Mouse (Mus musculus): ENCODE data around the gene Cblc. TPM values are rescaled to one million over a fixed set of nuclear protein-coding genes. Genes with fewer than 3 reads are reported as not detected.
A peak's percentile ranks its signal among the peaks of the same experiment; 100 is the strongest.

Gene Cblc
- polyA plus RNA-seq, 1 experiment, result not detected

- no peak for TF ChIP-seq GATA1 (IDR thresholded peaks at IDR 0.05; ENCODE audit: borderline replicate concordance, low read length)
- no peak for TF ChIP-seq FLI1 (IDR thresholded peaks at IDR 0.05; ENCODE audit: low read length)
- no peak overlapping the region for H3K4me3 ChIP-seq (replicated peaks)
- peaks cover 12% of the 10 kb centered on the region; the same call in 1 of the 2 replicates for H3K9me3 ChIP-seq
- H3K4me1 ChIP-seq, result peaks cover 20% of the 10 kb centered on the region
- peaks cover 70% of the 10 kb centered on the region for H3K27me3 ChIP-seq (replicated peaks)
- no peaks in the 10 kb centered on the region for H3K36me3 ChIP-seq (replicated peaks; ENCODE audit: low read length)
These were observed 10.6 kb downstream of the Cblc start for GRCm38 (mm10) chr7:19785874-19786458.

- H3K4me3 ChIP-seq (replicated peaks), result no peak overlapping the region
- H3K9me3 ChIP-seq, result peaks cover 14% of the 10 kb centered on the region
- no peaks in the 10 kb centered on the region for H3K36me3 ChIP-seq (replicated peaks; ENCODE audit: low read length)
- peaks cover 11% of the 10 kb centered on the region for H3K4me1 ChIP-seq
- H3K27me3 ChIP-seq (replicated peaks), result peaks cover 60% of the 10 kb centered on the region
- TF ChIP-seq GATA1 (IDR thresholded peaks at IDR 0.05; ENCODE audit: borderline replicate concordance, low read length) (no peak), FLI1 (IDR thresholded peaks at IDR 0.05; ENCODE audit: low read length) (no peak)
These were observed 11.7 kb downstream of the Cblc start for GRCm38 (mm10) chr7:19784764-19785535.

DNA sequence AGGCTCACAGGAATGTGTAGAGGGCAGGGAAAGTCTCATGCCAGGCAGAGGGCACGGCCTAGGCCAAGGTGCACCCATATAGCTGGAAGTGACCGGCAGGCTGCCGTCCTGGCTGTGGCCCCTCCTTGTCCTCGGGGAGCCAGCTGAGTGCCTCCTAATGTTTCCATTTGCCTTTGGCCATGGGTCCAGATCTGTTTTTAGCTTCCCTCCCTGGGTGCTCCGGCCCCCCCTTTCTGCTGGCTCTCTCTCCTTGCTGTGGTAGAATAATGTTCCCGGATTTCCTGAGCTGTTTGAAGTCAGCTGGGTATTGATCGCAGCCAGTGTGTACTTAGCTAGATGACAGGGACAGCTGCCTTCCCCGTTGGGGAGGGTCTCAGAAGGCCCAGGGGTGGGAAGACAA is 13.0 kb downstream of the Cblc start:
- H3K27me3 ChIP-seq (replicated peaks), result peaks cover 51% of the 10 kb centered on the region
- no peak for TF ChIP-seq FLI1 (IDR thresholded peaks at IDR 0.05; ENCODE audit: low read length)
- no peak for TF ChIP-seq GATA1 (IDR thresholded peaks at IDR 0.05; ENCODE audit: borderline replicate concordance, low read length)
- no peak overlapping the region for H3K4me3 ChIP-seq (replicated peaks)
- H3K9me3 ChIP-seq, result peaks cover 19% of the 10 kb centered on the region
- no peaks in the 10 kb centered on the region for H3K36me3 ChIP-seq (replicated peaks; ENCODE audit: low read length)
- H3K4me1 ChIP-seq, result peaks cover 6% of the 10 kb centered on the region; the same call in 1 of the 2 replicates

DNA sequence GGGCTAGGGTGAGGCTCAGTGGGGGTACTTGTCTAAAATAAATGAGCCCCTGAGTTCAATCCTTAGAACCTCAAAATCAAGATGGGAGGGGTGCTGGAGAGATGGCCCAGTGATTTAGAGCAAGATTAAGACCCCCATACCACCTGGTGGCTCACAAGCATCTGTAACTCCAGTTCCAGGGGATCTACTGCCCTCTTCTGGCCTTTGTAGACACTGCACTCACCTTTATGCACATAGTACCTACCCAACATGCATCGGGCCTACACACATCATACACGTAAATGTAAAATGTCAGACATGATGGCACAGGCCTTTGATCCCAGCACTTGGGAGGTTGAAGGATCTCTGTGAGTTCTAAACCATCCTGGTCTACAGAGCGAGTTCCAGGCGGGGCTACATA is 14.0 kb downstream of the Cblc start:
- H3K9me3 ChIP-seq, result peaks cover 15% of the 10 kb centered on the region
- H3K27me3 ChIP-seq (replicated peaks), result peaks cover 45% of the 10 kb centered on the region
- H3K4me3 ChIP-seq (replicated peaks), result no peak overlapping the region
- no peak for TF ChIP-seq FLI1 (IDR thresholded peaks at IDR 0.05; ENCODE audit: low read length)
- TF ChIP-seq GATA1 (IDR thresholded peaks at IDR 0.05; ENCODE audit: borderline replicate concordance, low read length), result no peak
- H3K4me1 ChIP-seq, result peaks cover 6% of the 10 kb centered on the region; the same call in 1 of the 2 replicates
- H3K36me3 ChIP-seq (replicated peaks; ENCODE audit: low read length), result no peaks in the 10 kb centered on the region

GRCm38 (mm10) chr7:19781741-19782140 is 14.9 kb downstream of the Cblc start:
- peaks cover 4% of the 10 kb centered on the region; the same call in 1 of the 2 replicates for H3K4me1 ChIP-seq
- peaks cover 17% of the 10 kb centered on the region for H3K9me3 ChIP-seq
- H3K36me3 ChIP-seq (replicated peaks; ENCODE audit: low read length), result no peaks in the 10 kb centered on the region
- no peak overlapping the region for H3K4me3 ChIP-seq (replicated peaks)
- TF ChIP-seq FLI1 (IDR thresholded peaks at IDR 0.05; ENCODE audit: low read length), result no peak
- TF ChIP-seq GATA1 (IDR thresholded peaks at IDR 0.05; ENCODE audit: borderline replicate concordance, low read length), result no peak
- peaks cover 45% of the 10 kb centered on the region for H3K27me3 ChIP-seq (replicated peaks)

DNA sequence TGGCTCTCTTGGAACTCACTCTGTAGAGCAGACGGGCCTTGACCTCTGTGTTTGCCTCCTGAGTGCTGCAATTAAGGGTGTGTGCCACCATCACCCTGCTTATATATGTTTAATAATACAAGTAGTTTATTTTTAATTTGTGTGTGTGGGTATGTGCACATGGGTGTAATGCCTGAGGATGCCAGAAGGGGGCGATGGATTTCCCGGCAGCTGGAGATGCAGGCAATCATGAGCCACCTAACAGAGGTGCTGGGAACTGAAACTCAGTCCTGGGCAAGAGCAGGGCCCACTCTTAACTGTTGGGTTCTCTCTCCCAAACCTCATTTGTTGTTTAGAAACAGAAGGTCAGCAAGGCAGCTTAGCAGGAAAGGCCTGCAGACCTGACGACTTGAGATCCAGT is 16.7 kb downstream of the Cblc start:
- Histone ChIP-seq H3K4me3 (replicated peaks) (no peak overlapping the region), H3K27me3 (replicated peaks) (peaks cover 42% of the 10 kb centered on the region), H3K9me3 (peaks cover 24% of the 10 kb centered on the region), H3K36me3 (replicated peaks; ENCODE audit: low read length) (no peaks in the 10 kb centered on the region), H3K4me1 (peaks cover 4% of the 10 kb centered on the region; the same call in 1 of the 2 replicates)
- TF ChIP-seq FLI1 (IDR thresholded peaks at IDR 0.05; ENCODE audit: low read length), result no peak
- no peak for TF ChIP-seq GATA1 (IDR thresholded peaks at IDR 0.05; ENCODE audit: borderline replicate concordance, low read length)

DNA sequence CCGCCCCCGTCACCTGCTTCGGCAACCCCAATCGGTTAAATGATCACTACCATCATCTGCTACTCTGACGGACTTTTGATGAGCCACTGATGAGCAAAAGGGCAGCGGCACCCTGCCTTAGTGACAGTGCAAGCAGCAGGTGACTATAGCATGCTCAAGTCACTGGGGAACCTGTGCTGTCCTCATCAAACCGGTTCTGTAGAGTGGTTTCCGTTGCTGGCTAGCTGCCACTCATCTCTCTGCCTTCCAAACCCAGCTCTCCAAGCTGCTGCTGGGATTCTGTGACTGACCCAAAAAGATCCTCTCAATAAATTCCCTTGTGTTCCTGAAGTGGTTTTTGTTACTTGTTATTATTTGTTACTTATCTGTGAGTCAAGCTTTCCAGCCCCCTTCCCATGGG is 18.0 kb downstream of the Cblc start:
- Histone ChIP-seq H3K4me3 (replicated peaks) (no peak overlapping the region), H3K27me3 (replicated peaks) (peaks cover 40% of the 10 kb centered on the region)
- TF ChIP-seq GATA1 (IDR thresholded peaks at IDR 0.05; ENCODE audit: borderline replicate concordance, low read length) (no peak), FLI1 (IDR thresholded peaks at IDR 0.05; ENCODE audit: low read length) (no peak)

GRCm38 (mm10) chr7:19777049-19777723 is 19.4 kb downstream of the Cblc start:
- Histone ChIP-seq H3K27me3 (replicated peaks) (peaks cover 39% of the 10 kb centered on the region), H3K4me3 (replicated peaks) (peak overlapping the region; percentile 12), H3K4me1 (peaks cover 8% of the 10 kb centered on the region; the same call in 1 of the 2 replicates), H3K9me3 (peaks cover 17% of the 10 kb centered on the region), H3K36me3 (replicated peaks; ENCODE audit: low read length) (no peaks in the 10 kb centered on the region)
- TF ChIP-seq FLI1 (IDR thresholded peaks at IDR 0.05; ENCODE audit: low read length) (no peak), GATA1 (IDR thresholded peaks at IDR 0.05; ENCODE audit: borderline replicate concordance, low read length) (no peak)

More for the DNA sequence above, 18.0 kb downstream of the Cblc start:
- Histone ChIP-seq H3K4me1 (peaks cover 4% of the 10 kb centered on the region; the same call in 1 of the 2 replicates), H3K9me3 (peaks cover 24% of the 10 kb centered on the region), H3K36me3 (replicated peaks; ENCODE audit: low read length) (no peaks in the 10 kb centered on the region)

DNA sequence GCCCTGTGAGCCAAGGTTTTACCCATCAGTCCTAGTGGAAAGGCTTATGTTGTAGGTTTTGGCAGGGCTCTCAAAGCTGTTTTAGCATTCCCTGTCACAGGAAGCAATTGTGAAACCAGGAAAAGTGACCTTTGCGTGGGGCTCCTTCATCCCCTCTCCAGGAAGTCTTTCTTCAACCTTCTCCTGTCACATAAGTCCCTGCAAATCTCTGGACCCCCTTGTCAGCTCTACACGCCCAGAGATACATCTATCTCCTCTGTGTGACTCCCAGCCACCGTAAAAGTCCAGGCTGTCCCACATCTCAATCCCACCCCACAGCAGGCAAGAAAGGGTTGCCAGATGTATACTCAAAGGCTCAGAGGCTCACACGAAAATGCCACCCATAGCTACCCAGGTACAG is 24.9 kb downstream of the Cblc start:
- H3K4me3 ChIP-seq (replicated peaks), result no peak overlapping the region
- TF ChIP-seq GATA1 (IDR thresholded peaks at IDR 0.05; ENCODE audit: borderline replicate concordance, low read length) (no peak), FLI1 (IDR thresholded peaks at IDR 0.05; ENCODE audit: low read length) (no peak)
- peaks cover 25% of the 10 kb centered on the region for H3K4me1 ChIP-seq
- H3K9me3 ChIP-seq, result peaks cover 7% of the 10 kb centered on the region
- H3K27me3 ChIP-seq (replicated peaks), result peaks cover 77% of the 10 kb centered on the region
- H3K36me3 ChIP-seq (replicated peaks; ENCODE audit: low read length), result no peaks in the 10 kb centered on the region

Data from megakaryocyte, embryonic 14.5 days (primary cell).